Mouse (Mus musculus): ENCODE data around the gene Cntrob.
A peak's percentile ranks its signal among the peaks of the same experiment; 100 is the strongest.

Cntrob gene

DNA sequence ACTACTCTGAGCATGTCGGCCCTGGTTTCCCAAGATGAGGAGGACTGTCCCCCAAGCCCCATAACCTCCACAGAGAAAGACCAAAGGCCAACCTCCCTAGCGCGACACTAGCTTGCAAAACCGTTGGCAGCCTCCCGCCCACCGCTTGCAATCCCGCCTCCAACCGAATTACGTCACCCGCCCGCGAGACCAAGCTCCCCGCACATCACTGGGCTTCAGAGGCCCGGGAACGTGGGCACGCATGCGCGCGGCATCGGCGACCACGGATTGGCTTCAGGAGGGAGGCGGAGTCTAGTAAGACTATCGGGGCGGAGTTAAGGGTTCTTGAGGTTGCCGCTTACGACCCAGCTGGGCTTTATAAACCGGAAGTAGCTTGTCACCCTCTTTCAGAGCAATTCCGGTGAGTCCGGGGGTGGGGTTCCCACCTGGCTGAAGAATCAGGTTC, at the start of gene Cntrob, which contains the start of gene Trappc1:
TSS of gene Cntrob (minus strand) at position 109 of the 445 bp plus-strand sequence.
TSS of gene Trappc1 (plus strand) at position 314 of the 445 bp plus-strand sequence.
- DNase-seq (ENCODE audit: low read depth, low spot score), result peak; percentile 100

DNA sequence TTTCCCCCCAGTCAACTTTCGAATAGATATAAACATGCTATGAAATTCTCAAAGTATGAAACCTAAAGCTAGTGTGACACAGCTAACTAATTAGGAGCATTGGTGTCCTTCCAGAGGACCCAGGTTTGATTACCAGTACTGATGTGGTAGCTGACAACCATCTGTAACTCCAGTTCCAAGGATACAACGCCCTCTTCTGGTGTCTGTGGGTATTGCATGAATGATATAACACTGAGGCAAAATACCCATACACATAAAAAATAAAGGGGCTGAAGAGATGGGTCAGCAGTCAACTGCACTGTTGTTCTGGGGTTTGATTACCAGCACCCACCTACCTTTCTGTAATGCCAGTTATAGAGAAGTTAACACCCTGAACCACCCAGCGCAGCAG, 49.2 kb upstream of the Cntrob start:
- DNase-seq (ENCODE audit: low read depth, low spot score), result peak; percentile 41

DNA sequence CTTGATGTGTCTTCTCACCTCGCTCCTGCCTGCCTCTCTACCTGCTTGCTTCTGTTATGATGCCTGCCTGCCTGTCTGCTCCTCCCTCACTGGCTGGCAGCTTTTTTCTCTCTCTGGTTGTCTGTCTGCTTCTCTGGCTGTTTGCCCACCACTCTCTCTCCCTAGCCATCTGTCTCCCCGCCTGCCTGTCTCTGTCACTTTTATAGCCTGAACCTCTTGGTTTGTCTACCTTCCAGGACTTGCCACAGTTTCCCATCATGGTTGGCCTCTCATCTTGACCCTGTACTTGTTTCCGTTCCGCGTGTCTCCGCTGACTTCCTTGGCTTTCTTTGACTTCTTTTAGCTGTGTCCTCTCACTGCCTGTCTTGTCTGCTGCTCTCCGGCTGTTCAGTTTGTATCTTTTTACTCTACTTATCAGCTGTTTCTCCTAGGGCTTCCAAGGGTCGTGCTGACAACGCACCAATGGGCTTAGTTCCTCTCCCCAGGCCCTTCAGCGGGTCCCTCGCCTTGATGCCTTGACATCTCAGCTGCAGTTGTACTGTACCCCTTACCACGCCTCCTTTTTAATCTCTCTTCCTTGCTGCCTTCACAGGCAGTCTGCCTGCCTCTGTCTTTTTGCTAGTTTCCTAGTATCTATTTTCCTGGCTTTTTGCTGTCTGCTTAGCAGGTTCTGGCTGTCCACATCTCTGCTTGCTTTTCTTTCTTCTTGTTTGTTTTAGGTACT, 48.6 kb upstream of the Cntrob start:
- no peak for DNase-seq (ENCODE audit: low read depth, low spot score)

DNA sequence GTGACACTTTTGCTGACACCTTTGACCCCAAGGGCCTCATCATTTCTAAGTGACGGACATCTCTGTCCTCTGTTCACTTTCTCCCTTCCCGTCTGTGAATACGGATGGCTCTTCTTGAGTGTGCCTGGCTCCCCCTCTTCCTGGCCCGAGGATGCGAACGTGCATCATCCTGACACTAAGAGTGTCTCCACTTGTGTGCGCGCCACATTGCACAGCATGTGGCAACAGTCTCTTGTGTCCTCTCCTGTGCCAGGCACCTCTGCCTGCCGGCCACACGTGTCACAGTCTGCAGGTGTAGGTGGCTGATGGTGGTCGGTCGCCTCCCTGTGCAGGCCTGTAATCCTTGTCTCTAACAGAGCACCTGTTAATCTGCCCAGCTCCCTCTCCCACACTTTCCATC, 48.0 kb upstream of the Cntrob start:
- DNase-seq (ENCODE audit: low read depth, low spot score), result no peak

DNA sequence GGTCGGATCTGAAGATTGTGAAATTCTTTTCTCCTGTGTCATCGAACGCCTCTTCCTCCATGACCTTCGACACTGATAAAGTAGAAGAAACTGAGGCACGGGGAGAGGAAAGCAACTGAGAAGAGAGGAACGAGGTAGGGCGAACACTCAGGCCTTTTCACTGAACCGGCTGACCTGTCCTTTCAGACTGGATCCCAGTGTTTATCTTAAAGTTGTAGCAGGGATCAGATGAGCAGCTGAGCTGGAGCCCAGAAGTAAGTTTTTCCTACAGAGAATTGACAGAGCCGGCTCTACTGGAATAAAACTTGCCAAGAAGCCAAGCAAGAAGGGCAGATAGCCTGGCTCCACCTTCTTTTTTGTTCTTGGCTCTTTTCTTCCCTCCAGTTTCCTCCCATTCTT, 47.2 kb upstream of the Cntrob start:
- DNase-seq (ENCODE audit: low read depth, low spot score), result no peak

DNA sequence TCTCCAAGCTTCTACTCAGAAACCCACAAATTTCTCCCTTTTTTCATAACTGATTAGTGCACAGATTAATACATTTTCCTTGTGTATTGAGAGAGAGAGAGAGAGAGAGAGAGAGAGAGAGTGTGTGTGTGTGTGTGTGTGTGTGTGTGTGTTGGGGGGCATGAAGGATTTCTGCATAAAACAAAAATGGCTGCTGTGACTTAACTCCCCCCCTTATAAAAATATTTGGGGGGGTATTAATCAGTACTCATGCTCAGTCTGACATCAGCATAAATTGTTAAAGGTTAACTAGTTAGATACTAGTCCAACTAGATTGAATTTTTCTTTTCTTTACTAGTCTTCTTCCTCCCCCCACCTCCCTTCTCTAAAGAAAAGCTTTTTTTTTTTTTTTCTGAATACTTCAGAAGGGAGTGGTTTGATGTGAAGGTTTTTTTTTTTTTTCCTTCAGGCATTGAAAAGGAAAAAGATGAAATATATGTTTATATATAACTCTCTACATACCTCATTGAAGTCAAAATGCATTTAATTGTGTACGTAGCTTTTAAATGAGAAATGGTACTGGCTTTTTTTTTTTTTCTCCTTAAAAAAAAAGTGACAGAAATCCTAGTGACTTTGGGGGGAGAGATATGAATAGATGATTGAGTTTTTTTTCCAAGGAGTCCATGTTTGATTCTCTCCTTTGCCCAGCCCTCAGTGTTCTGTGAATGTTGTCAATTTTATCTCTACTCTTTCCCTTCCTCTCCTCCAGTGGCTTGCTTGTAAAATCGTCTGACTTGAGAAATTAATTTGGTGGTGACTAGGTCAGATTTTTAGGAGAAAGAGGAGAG, 46.6 kb upstream of the Cntrob start:
- no peak for DNase-seq (ENCODE audit: low read depth, low spot score)

DNA sequence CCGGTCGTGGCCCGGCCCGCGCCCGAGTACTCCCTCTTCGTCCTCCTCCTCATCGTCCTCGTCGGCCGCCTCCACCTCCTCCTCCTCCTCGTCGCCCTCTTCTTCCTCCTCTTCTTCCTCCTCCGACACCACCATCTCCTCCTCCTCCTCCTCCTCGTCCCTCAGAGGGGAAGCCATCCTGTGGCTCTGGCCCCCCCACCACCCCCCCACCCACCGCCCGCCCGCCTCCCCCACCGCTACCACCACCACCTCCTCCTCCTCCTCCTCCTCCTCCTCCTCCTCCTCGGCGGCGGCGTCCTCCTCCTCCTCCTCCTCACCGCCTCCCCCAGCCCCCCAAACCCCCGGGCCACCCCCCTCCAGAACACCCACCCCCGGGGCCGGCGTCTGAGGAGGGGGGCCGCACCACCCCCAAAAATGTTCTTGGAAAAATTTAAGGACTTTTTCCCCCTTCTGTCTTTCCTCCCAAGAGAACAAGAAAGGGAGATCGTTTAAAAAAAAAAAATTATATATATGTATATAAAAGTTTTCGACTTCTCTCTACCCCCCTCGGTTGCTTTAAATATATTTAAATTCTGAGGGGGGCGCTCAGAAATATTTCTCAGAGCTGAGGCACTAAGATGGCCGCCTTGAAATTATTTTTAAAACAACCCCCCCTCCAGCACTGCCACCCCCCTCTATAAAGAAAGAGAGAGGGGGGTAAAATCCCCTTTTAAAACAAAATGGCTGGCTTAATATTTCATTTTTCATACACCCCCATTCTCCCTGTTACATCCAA, 45.8 kb upstream of the Cntrob start, which contains the start of gene Chd3:
TSS of gene Chd3 (minus strand) at position 192 of the 775 bp plus-strand sequence.
- DNase-seq (ENCODE audit: low read depth, low spot score), result peak; percentile 51

DNA sequence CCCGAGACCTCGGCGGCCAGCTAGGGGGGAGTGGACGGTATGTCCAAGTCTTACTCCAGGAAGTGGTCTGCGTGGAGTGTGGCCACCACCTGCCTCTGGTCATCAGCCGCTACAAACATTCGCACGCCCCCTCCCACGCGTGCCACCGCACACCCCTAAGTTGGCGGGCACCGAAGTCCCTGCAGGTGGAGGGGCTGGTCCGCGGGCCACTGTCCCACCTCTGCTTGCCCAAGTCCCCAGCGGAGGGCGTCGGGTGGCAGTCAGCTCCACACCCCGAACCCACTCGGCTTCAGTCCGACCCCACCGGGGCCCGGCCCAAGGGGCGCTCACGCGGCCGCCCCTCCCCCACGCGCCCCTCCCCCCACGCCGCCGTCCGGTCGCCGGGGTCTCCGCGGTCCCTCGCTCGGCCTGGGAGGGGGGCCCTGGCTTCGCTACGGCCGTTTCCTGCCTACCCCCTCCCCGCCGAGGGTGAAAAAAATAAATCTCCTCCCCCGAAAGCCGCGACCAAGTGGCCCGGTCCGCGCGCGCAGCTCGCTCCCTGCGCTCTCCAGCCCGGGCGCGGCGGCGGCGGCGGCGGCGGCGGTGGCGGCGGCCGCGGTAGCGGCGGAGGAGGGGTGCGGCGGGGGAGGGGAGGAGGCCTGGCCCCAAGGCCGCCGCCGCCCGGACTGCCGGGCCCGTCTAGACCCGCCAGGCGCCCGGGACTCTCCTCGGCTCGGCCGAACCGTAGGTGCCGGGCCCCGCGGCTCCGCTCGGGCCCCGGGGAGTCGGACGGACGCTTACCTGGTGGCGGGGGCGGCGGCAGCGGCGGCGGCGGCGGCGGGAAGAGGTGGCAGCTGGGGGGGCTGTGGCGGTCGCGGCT, 45.0 kb upstream of the Cntrob start:
- peak; percentile 57 for DNase-seq (ENCODE audit: low read depth, low spot score)

DNA sequence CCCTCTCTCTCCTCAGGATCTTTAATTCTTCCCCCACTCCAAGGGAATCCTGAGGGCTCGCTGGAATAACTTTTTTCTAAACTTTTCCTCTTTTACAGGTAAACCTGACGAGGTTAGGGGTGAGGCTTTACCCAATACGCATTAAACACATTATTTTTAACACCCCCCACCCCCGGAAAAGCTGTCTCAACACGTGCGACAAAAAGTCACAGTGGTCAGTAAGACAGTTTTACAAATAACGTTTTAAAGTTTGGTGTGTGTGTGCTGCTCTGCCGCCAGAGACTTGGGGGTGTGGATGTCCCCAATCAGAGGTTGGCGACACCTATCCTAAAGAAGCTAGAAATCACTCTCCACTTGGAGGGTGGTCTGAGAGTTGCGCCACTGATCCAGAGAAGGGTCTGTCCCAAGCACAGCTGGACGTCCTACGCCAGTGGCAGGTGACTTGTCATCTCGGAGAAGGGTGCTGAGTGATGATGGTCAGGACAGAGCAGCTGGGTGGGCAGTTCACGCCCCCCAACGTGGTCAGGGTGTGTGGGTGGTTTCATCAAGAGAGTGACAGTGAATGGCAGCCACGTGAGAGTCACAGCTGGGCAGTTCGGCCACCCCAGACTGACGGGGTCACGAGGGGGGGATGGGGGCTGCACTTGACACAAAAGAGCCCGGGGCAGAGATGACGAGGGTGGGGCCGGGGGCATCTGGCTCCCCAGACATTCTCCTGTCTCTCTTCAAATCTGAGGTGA, 44.2 kb upstream of the Cntrob start:
- peak; percentile 75 for DNase-seq (ENCODE audit: low read depth, low spot score)

DNA sequence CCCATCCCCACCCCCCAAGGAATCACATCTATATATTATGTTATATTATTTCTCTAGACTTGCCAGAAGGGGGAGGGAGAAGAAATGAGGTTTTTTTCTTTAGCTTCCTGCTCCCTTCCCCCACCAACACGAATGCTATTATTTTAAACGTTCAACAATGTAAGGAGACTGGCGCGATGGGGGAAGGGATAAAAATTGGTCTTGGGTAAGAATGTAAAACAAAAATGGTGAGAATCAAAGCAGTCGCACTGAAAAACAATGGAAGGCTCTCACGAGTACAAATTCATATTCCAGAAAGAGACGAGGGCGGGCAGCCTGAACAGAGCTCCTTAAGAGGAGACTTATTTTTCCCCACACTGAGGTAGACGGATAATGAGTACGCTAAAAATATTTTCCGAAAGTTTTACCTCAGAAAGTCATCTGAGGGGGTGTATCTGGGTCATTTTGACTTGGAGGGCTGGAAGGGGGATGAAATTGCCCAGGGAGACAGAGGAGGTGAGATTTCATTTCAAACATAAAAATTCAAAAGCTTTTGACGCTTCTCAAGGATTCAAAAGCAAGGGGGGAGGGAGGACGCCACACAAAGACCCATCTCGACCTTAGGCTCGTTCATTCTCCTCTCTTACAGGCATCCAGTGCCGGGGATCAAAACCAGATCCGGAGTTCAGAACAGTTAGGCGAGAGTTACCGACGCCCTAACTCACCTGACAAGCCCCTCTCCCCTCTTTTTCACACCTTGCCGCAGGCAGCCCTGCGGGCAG, 43.5 kb upstream of the Cntrob start:
- DNase-seq (ENCODE audit: low read depth, low spot score), result peak; percentile 62

DNA sequence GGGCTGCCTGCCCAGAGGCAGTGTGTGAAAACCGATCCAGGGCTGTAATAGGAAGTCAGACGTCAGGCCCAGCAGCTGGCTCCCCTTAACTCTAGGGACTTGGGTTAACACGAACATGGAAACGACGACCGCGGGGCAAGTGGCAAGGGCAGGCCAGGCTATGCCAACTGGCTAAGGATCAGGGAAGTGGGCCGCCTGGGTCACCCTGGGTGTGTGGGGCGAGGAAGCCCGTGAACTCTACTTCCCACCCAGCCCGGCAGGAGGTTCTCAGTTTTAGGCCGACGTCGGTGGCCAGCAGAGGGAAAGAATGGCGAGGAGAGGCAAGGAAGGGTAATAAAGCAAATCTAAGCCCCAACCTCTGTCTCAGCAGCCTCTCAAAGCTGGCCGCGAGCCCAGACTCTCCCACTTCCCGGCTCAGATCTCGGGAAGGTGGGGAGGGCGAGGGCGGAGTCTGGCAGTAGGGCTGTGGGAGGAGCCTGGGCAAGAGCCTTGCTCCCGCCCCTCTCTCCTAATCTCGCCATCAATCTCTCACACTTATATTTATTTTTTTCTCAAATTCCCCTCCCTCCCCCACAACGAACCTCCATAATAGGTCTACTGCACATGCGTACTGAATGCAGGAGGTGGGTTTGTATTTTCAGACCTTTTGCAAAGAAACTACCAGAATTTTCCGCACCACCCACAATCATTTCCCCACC, 42.7 kb upstream of the Cntrob start:
- peak; percentile 89 for DNase-seq (ENCODE audit: low read depth, low spot score)

DNA sequence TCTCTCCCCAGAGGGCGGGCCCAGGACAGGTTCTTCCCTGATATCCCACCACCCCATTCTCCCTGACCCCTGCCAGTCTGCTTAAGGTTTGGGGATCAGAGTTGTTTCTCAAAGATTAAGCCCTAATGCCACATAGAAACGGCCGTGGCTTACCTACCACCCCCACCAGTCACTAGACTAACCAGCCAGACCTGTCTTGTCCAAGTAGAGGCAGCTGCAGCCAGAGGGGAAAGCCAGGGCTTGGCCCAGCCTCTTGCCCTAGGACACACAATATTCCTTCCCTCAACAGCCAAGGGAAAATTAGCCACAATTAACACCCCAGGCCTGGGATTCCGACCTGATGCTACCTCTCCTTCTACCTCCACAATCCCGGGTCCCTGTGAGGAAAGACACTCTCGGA, 42.1 kb upstream of the Cntrob start:
- DNase-seq (ENCODE audit: low read depth, low spot score), result no peak

DNA sequence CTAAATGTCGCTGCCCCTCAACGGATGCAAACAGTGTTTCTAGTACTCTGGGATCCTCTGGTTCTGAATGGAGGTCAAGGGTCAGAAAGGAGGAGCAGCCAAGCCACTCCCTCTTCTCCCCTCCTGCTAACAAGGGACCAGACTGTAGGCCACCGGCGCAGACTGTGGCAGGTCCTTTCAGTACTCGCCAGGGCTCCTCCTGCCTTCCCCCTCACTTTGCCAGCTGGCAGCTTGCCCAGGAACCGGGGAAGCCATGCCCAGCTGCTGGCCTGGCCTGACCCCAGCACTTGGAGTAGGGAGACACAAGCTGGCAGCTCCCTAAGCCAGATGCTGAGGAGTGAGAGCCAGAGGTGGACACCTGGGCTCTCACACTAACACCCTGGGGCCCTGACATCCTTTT, 41.3 kb upstream of the Cntrob start:
- no peak for DNase-seq (ENCODE audit: low read depth, low spot score)

DNA sequence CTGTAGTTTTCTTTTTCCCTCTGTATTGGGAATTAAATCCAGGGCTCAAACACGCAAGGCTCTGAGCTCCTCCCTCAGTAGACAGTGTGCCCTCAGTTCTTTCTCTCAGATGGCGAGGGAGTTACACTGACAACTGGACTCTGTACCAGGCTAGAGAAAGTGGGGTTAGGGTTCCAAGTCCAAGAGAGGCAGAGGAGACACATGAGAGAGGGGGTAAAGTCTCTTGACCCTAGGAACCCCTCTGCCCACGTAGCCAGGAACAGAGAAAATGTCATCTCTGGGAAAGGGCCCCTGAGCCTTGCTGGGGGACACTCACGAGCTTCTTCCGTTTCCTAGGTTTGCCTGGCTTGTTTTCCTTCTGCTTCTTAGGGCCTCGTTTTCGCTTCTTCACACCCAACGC, 40.8 kb upstream of the Cntrob start:
- DNase-seq (ENCODE audit: low read depth, low spot score), result no peak

DNA sequence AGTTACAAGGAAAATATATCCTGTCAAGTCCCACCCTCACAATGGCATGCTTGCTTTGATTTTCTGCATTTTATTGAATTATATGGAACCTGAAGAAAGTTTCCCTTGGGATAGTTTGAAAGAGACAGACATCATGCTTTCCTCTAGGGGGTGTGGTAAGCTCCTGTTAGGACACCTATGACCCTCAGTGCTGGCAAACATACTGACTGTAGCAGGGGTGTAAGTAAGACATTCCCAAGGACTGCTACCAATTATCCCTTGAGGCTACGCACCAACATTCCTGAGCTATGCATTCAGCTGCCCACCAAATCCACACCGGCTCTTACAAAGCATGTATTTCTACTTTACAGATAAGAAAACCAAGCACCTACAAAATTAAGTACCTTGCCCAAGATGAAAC, 38.9 kb upstream of the Cntrob start:
- no peak for DNase-seq (ENCODE audit: low read depth, low spot score)

DNA sequence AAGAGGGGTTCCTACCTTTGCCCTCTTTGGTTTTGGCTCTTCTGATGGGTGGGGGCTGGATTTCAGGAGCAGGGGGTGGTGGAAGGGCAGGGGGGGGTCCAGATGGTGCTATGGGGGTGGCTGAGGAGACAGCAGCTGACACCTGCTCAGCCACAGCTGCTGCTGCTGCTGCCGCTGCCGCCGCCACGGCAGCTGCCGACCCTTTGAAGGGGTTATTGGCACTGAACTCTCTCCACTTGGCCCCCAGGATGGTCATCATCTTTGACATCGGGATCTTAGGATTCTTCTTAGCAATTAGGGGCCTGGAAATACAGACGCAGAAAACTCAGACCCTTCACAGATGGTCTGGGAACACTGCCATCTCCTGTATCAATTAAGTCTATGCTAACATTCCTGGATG, 38.4 kb upstream of the Cntrob start:
- DNase-seq (ENCODE audit: low read depth, low spot score), result no peak

DNA sequence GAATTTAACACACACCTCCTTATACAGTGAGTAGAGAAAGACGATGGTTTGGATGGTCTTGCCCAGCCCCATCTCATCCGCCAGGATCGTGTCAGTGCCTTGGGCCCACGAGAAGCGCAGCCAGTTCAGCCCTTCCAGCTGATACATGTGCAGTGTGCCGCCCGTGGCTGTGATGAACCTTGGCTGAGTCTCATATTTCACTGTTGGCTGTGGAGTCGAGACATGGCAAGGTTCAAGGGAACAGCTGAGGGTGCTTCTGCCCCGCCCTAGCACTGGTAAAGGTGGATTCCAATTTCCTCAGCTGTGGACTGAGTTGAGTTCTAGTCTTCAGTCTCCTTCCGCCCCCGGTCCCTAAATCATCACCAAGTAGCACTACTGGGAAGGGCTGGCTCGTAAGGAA, 34.1 kb upstream of the Cntrob start:
- DNase-seq (ENCODE audit: low read depth, low spot score), result no peak

DNA sequence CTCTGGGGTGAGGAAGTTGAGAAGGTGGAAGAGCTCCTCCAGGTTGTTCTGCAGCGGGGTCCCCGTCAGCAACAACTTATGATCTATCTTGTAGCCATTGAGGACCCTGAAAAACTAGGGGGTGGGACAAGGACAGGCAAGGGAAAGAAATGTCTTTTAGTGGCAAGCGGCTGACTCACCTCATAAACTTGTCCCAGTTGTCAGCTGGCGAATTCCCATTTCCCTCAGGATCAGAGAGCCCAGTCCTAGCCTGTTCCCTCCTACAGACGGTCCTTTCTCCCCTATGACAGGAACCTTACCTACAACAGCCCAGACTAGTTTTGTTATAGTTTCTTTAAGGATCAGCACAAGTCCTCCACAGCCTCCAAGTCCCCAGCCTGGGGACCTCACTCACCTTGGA, 33.0 kb upstream of the Cntrob start:
- DNase-seq (ENCODE audit: low read depth, low spot score), result no peak

DNA sequence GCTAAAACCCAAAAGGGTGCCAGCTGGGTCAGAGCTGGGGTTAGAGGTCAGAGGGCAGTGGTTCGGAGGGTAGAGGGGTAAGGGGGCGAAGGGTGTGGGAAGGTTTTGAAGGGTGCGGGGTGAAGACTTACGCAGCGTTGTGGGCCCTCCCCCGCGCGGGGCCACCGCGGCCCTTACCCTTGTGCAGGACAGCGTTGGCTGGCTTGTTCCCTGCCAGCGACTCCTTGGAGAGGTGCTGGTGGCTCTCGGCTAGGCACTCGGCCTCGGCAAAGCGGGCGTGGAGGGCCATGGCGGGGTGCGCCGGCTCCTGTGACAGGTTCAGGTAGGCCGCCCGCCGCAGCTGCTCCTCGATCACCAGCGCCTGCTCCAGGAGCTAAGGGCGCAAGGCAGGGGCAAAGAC, 22.9 kb upstream of the Cntrob start:
- DNase-seq (ENCODE audit: low read depth, low spot score), result no peak

All from A20 (cell line).